Mouse (Mus musculus) layer of hippocampus, adult 2 months (tissue): ENCODE results near the gene Ube2e1. TPM values are rescaled to one million over a fixed set of nuclear protein-coding genes. Genes with fewer than 3 reads are reported as not detected.

Source experiments
- DNase-seq, 2 experiments: peaks; one replicate each; pipeline ENCODE4 v3.0.0; 2022; ENCODE audit warnings: low spot score in 2 of 2
- H3K27ac ChIP-seq: fragments of 200-600 bp; 2 replicates; pipeline ENCODE4 v1.8.1; 2022
- H3K4me3 ChIP-seq: fragments of 200-600 bp; 2 replicates; pipeline ENCODE4 v1.8.1; 2022; ENCODE audit warnings: mild to moderate bottlenecking
- CTCF ChIP-seq: fragments of 200-600 bp; conservative IDR thresholded peaks from 2 replicates; pipeline ENCODE4 v1.8.1; 2022; ENCODE audit warnings: antibody characterized with exemption, mild to moderate bottlenecking, moderate library complexity
- total RNA-seq, 2 experiments: library from RNA; stranded (reverse); gene quantifications; 2 replicates each; pipeline ENCODE4 v1.2.3; 2021

The Ube2e1 gene
- total RNA-seq, 2 experiments from 2014 or later, result 114 to 115 TPM

DNA sequence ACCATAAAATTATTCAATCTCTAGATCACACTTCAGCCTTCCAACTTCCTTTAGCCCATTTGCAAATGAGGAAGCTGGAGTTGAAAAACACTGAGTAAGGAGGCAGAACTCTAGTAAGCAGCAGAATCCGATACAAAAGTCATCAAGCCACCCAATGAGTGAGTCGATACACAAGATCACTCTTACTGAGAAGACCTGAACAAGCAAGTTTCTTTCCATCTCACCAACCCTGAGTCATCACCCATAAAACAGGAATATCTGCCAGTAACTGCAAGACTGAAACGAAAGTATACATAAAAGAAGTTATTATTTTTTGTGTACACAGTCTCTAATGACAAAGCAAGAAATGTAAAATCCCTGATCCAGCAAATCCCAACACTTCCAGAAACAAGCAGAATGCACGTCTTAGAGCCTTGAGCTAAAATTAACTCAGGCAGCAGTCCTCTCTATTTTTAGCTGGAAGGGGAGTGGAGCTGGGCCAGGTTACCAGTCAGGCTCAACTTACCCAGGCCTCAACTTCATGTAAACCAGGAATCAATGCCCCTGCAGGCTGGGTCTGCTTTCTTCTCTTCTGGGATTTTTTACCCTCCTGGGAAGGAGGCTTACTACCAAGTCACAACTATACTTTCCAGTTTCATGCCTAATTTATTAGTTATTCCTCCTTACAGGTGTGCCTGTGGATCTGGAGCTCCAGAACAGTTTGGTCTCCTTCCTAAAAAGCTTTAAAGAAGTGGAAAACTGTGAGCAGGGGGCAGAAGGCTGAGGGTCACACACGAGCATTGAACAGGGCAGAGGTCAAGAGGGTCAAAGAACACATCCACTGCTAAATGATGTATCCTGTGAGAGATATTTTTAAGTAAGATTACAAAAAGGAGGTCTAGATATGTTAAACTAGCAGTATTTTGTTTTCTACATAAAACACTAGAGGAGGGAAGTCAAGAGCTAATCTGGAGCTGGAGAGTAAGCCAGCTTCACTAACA, 97.4 kb downstream of the Ube2e1 start:
- peak overlapping the region; percentile 46 for H3K27ac ChIP-seq
- TF ChIP-seq CTCF, result no peak
- no peak for DNase-seq
- H3K4me3 ChIP-seq, result no peak overlapping the region

DNA sequence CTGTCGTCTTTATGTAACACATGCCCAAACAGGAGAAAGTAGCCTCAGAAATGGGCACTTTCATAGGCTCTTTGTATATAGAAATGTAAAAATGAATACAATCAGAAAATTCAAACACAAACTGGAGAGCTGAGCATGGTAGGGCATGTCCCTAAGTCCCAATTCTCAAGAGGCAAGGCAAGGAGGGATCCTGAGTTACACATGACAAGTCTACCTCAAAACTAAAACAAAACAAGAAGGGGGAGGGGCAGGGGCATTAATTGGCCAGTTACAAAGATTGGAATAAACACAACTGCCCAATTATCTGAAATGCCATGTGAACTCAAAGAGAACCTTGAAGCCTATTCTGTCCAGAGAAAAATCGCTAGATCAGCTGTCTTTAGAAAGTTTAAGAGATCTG, 98.6 kb downstream of the Ube2e1 start:
- no peak overlapping the region for H3K4me3 ChIP-seq
- TF ChIP-seq CTCF, result no peak
- no peak for DNase-seq
- no peak overlapping the region for H3K27ac ChIP-seq

Other genes starting within 250 kb of the Ube2e1 start
- gene Nr1d2, start 92.7 kb downstream of the Ube2e1 start, total RNA-seq, result 10 to 100 TPM; 61.4 to 66.8 TPM
- gene Nkiras1, start 60.7 kb downstream of the Ube2e1 start, total RNA-seq, result 10 to 100 TPM; 78.9 to 83.9 TPM
- 100 to 1,000 TPM; 389 to 396 TPM for gene Rpl15, start 60.5 kb downstream of the Ube2e1 start, total RNA-seq